Mouse (Mus musculus): ENCODE data around the gene Gpr18.

GRCm38 (mm10) chr14:121881211-121881610 is 34.4 kb downstream of the Gpr18 start:
- TF ChIP-seq POLR2A (IDR thresholded peaks at IDR 0.05; ENCODE audit: borderline replicate concordance, low read depth, low read length) (no peak), CTCF (IDR thresholded peaks at IDR 0.05; ENCODE audit: low read depth, low read length) (no peak)
